Mouse (Mus musculus) lung, adult 2 months (tissue): ENCODE measurements at regions not wholly inside any gene's neighbourhood (a gene's known extent, or its start where the extent isn't known, plus 50 kb on each side); places are given as distances from the start of the nearest gene placed in this dataset.

Source experiments
- DNase-seq: peaks from one replicate; pipeline ENCODE4 v3.0.0; 2022
- H3K4me1 ChIP-seq: fragments of 200-500 bp; 2 replicates; pipeline ENCODE4 v1.6.1; 2011; ENCODE audit warnings: low read length; ENCODE audit not compliant: control insufficient read depth, insufficient read depth
- H3K4me3 ChIP-seq: fragments of 200-500 bp; replicated peaks from 2 replicates; pipeline ENCODE3; 2011; ENCODE audit warnings: low read depth, mild to moderate bottlenecking, control low read depth, low read length; ENCODE audit errors: extremely low read depth
- CTCF ChIP-seq: fragments of 200-500 bp; IDR thresholded peaks from 2 replicates; pipeline ENCODE4 v1.5.1; 2011; ENCODE audit warnings: mild to moderate bottlenecking, low read length, control low read depth; ENCODE audit not compliant: insufficient read depth
- POLR2A ChIP-seq: fragments of 200-500 bp; IDR thresholded peaks from 2 replicates; pipeline ENCODE4 v1.6.1; 2011; ENCODE audit warnings: low read depth, mild to moderate bottlenecking, control low read depth, low read length, borderline replicate concordance; ENCODE audit errors: extremely low read depth
- WGBS: fragments of 180-500 bp; shearing (Covaris S2); methylation state at CpG from one replicate; pipeline ENCODE4 v1.1.7; 2018; 5-methylcytosine and 5-hydroxymethylcytosine counted together

GRCm38 (mm10) chr16:76837450-76837849 is 176.1 kb upstream of the Usp25 start:
- no peaks in the 10 kb centered on the region for H3K4me1 ChIP-seq
- WGBS = 82% methylated on average over 4 of the region's 4 CpGs
- TF ChIP-seq CTCF (no peak), POLR2A (no peak)
- no peak for DNase-seq
- H3K4me3 ChIP-seq = no peak overlapping the region

GRCm38 (mm10) chr16:76830371-76830770 is 183.1 kb upstream of the Usp25 start:
- 29% methylated on average over 3 of the region's 3 CpGs for WGBS
- TF ChIP-seq POLR2A = no peak
- TF ChIP-seq CTCF = no peak

GRCm38 (mm10) chr16:76827674-76828441 is 185.6 kb upstream of the Usp25 start:
- whole genome bisulfite sequencing = 89% methylated on average over 7 of the region's 7 CpGs
- TF ChIP-seq POLR2A (no peak), CTCF (no peak)
- DNase-seq = no peak
- Histone ChIP-seq H3K4me3 (no peak overlapping the region), H3K4me1 (no peaks in the 10 kb centered on the region)

More at GRCm38 (mm10) chr16:76830371-76830770, 183.1 kb upstream of the Usp25 start:
- no peak for DNase-seq
- H3K4me3 ChIP-seq = no peak overlapping the region
- H3K4me1 ChIP-seq = no peaks in the 10 kb centered on the region

GRCm38 (mm10) chr16:76821261-76821660 is 192.2 kb upstream of the Usp25 start:
- no peak for DNase-seq
- H3K4me3 ChIP-seq = no peak overlapping the region
- WGBS = 93% methylated on average over 10 of the region's 10 CpGs
- TF ChIP-seq CTCF (no peak), POLR2A (no peak)
- H3K4me1 ChIP-seq = no peaks in the 10 kb centered on the region

GRCm38 (mm10) chr16:76816056-76816885 is 197.2 kb upstream of the Usp25 start:
- TF ChIP-seq CTCF (no peak), POLR2A (no peak)
- no peak overlapping the region for H3K4me3 ChIP-seq
- WGBS = 60% methylated on average over 17 of the region's 17 CpGs
- H3K4me1 ChIP-seq = no peaks in the 10 kb centered on the region
- no peak for DNase-seq

GRCm38 (mm10) chr16:76803725-76804124 is 209.8 kb upstream of the Usp25 start:
- TF ChIP-seq CTCF (peak; percentile 53), POLR2A (no peak)
- Histone ChIP-seq H3K4me3 (no peak overlapping the region), H3K4me1 (no peaks in the 10 kb centered on the region)
- no peak for DNase-seq
- 29% methylated on average over 3 of the region's 3 CpGs for WGBS

GRCm38 (mm10) chr16:76786405-76787155 is 226.9 kb upstream of the Usp25 start:
- WGBS = 65% methylated on average over 6 of the region's 6 CpGs
- Histone ChIP-seq H3K4me1 (no peaks in the 10 kb centered on the region), H3K4me3 (no peak overlapping the region)
- peak; percentile 93 for TF ChIP-seq CTCF
- no peak for TF ChIP-seq POLR2A
- DNase-seq = peak; percentile 56

GRCm38 (mm10) chr16:76782656-76783055 is 230.8 kb upstream of the Usp25 start:
- no peak for TF ChIP-seq POLR2A
- TF ChIP-seq CTCF = no peak
- 56% methylated on average over 5 of the region's 5 CpGs for WGBS
- H3K4me3 ChIP-seq = no peak overlapping the region
- H3K4me1 ChIP-seq = no peaks in the 10 kb centered on the region
- no peak for DNase-seq

- 76% methylated on average over 2 of the region's 2 CpGs for WGBS
- no peak overlapping the region for H3K4me3 ChIP-seq
- H3K4me1 ChIP-seq = no peaks in the 10 kb centered on the region
- DNase-seq = no peak
- no peak for TF ChIP-seq POLR2A
- TF ChIP-seq CTCF = no peak
Measured at GRCm38 (mm10) chr16:76775790-76776189, 237.7 kb upstream of the Usp25 start.
